Mouse (Mus musculus): ENCODE results near the gene Gm28305. TPM values are rescaled to one million over a fixed set of nuclear protein-coding genes. Genes with fewer than 3 reads are reported as not detected.

Gm28305 gene
- total and polyA plus RNA-seq, 3 experiments = not detected

GRCm38 (mm10) chr9:104039031-104039695 lies 1.3 kb upstream of the Gm28305 start:
- Histone ChIP-seq H3K4me3 (replicated peaks in 1 of 3; ENCODE audit: low read depth in 2 of 3, low read length in 2 of 3, poor library complexity in 1 of 3) (no peak overlapping the region), H3K27ac (ENCODE audit: insufficient read depth, low read depth) (no peak overlapping the region), H3K4me1 (ENCODE audit: control insufficient read depth in 1 of 2, insufficient read depth in 2 of 2) (0 out of 4 replicates have a peak, but pooled peaks cover 0 to 3% of the 10 kb centered on the region in 2 experiments), H3K9me3 (replicated peaks; ENCODE audit: low read length) (no peaks in the 10 kb centered on the region), H3K79me2 (replicated peaks; ENCODE audit: control insufficient read depth, extremely low read depth, insufficient read depth, poor library complexity, severe bottlenecking) (no peaks in the 10 kb centered on the region), H3K27me3 (replicated peaks) (no peaks in the 10 kb centered on the region), H3K36me3 (replicated peaks in 1 of 2; ENCODE audit: control insufficient read depth in 1 of 2, insufficient read depth in 1 of 2, low read length in 1 of 2) (peaks cover 0 to 6% of the 10 kb centered on the region in 2 experiments), H3K4me2 (ENCODE audit: insufficient read depth, low read depth, poor library complexity, severe bottlenecking) (no peak overlapping the region), H3K9ac (ENCODE audit: insufficient read depth, low read depth) (no peak overlapping the region)
- dilution Hi-C loops (cut with MboI; ENCODE audit: extremely low pct_ligation_motif_present, extremely low pct_unique_long_range_greater_than_20kb, low sequenced_read_pairs) = no loop called here
- in situ Hi-C loops (cut with MboI; ENCODE audit: low pct_ligation_motif_present, low pct_unique_long_range_greater_than_20kb, low sequenced_read_pairs) = no loop called here
- DNase-seq (ENCODE audit: extremely low read depth) = no peak
- no peak for TF ChIP-seq NRF1 (IDR thresholded peaks at IDR 0.05; ENCODE audit: low read depth, low read length)
- no peak for TF ChIP-seq NELFE (IDR thresholded peaks at IDR 0.05; ENCODE audit: low read depth, low read length)
- TF ChIP-seq IRF4 (IDR thresholded peaks at IDR 0.05; ENCODE audit: low read depth, low read length) = no peak
- TF ChIP-seq MAZ (IDR thresholded peaks at IDR 0.05; ENCODE audit: low read depth, low read length) = no peak
- TF ChIP-seq USF2 (conservative IDR thresholded peaks at IDR 0.05; ENCODE audit: low read depth, low read length) = no peak
- no peak for TF ChIP-seq POLR2A (IDR thresholded peaks at IDR 0.05; ENCODE audit: low read depth, low read length)
- TF ChIP-seq UBTF (IDR thresholded peaks at IDR 0.05; ENCODE audit: low read depth, low read length) = no peak
- TF ChIP-seq PAX5 (IDR thresholded peaks at IDR 0.05; ENCODE audit: low read length) = no peak
- no peak for TF ChIP-seq USF1 (IDR thresholded peaks at IDR 0.05; ENCODE audit: low read depth, low read length)
- TF ChIP-seq CHD2 (IDR thresholded peaks at IDR 0.05; ENCODE audit: low read length) = no peak
- no peak for TF ChIP-seq ZMIZ1 (IDR thresholded peaks at IDR 0.05; ENCODE audit: low read depth, low read length)
- TF ChIP-seq BHLHE40 (IDR thresholded peaks at IDR 0.05; ENCODE audit: low read depth, low read length) = no peak
- no peak for TF ChIP-seq EP300 (IDR thresholded peaks at IDR 0.05; ENCODE audit: low read length)
- no peak for TF ChIP-seq CHD1 (IDR thresholded peaks at IDR 0.05; ENCODE audit: low read depth, low read length)
- TF ChIP-seq GABPA (IDR thresholded peaks at IDR 0.05; ENCODE audit: insufficient replicate concordance, low read depth, low read length) = no peak
- TF ChIP-seq ZC3H11A (IDR thresholded peaks at IDR 0.05; ENCODE audit: low read depth, low read length) = no peak
- no peak for TF ChIP-seq MEF2A (IDR thresholded peaks at IDR 0.05; ENCODE audit: borderline replicate concordance, low read depth, low read length)
- no peak for TF ChIP-seq ETS1 (conservative IDR thresholded peaks at IDR 0.05; ENCODE audit: low read depth, low read length)

GRCm38 (mm10) chr9:104039742-104040141 lies 720 bp upstream of the Gm28305 start:
- Histone ChIP-seq H3K4me3 (replicated peaks in 1 of 3; ENCODE audit: low read depth in 2 of 3, low read length in 2 of 3, poor library complexity in 1 of 3) (no peak overlapping the region), H3K79me2 (replicated peaks; ENCODE audit: control insufficient read depth, extremely low read depth, insufficient read depth, poor library complexity, severe bottlenecking) (no peaks in the 10 kb centered on the region), H3K9me3 (replicated peaks; ENCODE audit: low read length) (no peaks in the 10 kb centered on the region), H3K36me3 (replicated peaks in 1 of 2; ENCODE audit: control insufficient read depth in 1 of 2, insufficient read depth in 1 of 2, low read length in 1 of 2) (peaks cover 0 to 6% of the 10 kb centered on the region in 2 experiments), H3K9ac (ENCODE audit: insufficient read depth, low read depth) (no peak overlapping the region), H3K4me1 (ENCODE audit: control insufficient read depth in 1 of 2, insufficient read depth in 2 of 2) (0 out of 4 replicates have a peak, but pooled peaks cover 0 to 3% of the 10 kb centered on the region in 2 experiments), H3K27me3 (replicated peaks) (no peaks in the 10 kb centered on the region), H3K27ac (ENCODE audit: insufficient read depth, low read depth) (no peak overlapping the region), H3K4me2 (ENCODE audit: insufficient read depth, low read depth, poor library complexity, severe bottlenecking) (no peak overlapping the region)
- in situ Hi-C loops (cut with MboI; ENCODE audit: low pct_ligation_motif_present, low pct_unique_long_range_greater_than_20kb, low sequenced_read_pairs) = no loop called here
- DNase-seq (ENCODE audit: extremely low read depth) = no peak
- no peak for TF ChIP-seq PAX5 (IDR thresholded peaks at IDR 0.05; ENCODE audit: low read length)
- TF ChIP-seq RCOR1 (conservative IDR thresholded peaks at IDR 0.05; ENCODE audit: low read depth, low read length) = no peak
- no peak for TF ChIP-seq MAX (IDR thresholded peaks at IDR 0.05; ENCODE audit: low read length)
- TF ChIP-seq SIN3A (IDR thresholded peaks at IDR 0.05; ENCODE audit: low read length) = no peak
- TF ChIP-seq BHLHE40 (IDR thresholded peaks at IDR 0.05; ENCODE audit: low read depth, low read length) = no peak
- TF ChIP-seq TCF12 (IDR thresholded peaks at IDR 0.05; ENCODE audit: low read depth, low read length) = no peak
- no peak for TF ChIP-seq ELF1 (IDR thresholded peaks at IDR 0.05; ENCODE audit: low read depth, low read length)
- TF ChIP-seq HCFC1 (IDR thresholded peaks at IDR 0.05; ENCODE audit: low read depth, low read length) = no peak
- no peak for TF ChIP-seq SMC3 (IDR thresholded peaks at IDR 0.05; ENCODE audit: low read depth, low read length)
- no peak for TF ChIP-seq CHD2 (IDR thresholded peaks at IDR 0.05; ENCODE audit: low read length)
- TF ChIP-seq TBP (conservative IDR thresholded peaks at IDR 0.05; ENCODE audit: low read depth, low read length) = no peak
- TF ChIP-seq NELFE (IDR thresholded peaks at IDR 0.05; ENCODE audit: low read depth, low read length) = no peak
- TF ChIP-seq NRF1 (IDR thresholded peaks at IDR 0.05; ENCODE audit: low read depth, low read length) = no peak
- TF ChIP-seq POLR2A (IDR thresholded peaks at IDR 0.05; ENCODE audit: low read depth, low read length) = no peak
- TF ChIP-seq IRF4 (IDR thresholded peaks at IDR 0.05; ENCODE audit: low read depth, low read length) = no peak
- dilution Hi-C loops (cut with MboI; ENCODE audit: extremely low pct_ligation_motif_present, extremely low pct_unique_long_range_greater_than_20kb, low sequenced_read_pairs) = no loop called here
